Mouse (Mus musculus) liver, adult 2 months (tissue): ENCODE measurements around the gene Kif19a.

Experiments used
- CTCF ChIP-seq: fragments of 200-500 bp; IDR thresholded peaks from 2 replicates; pipeline ENCODE4 v1.5.1; 2011; ENCODE audit warnings: low read depth, low read length, control low read depth
- POLR2A ChIP-seq: fragments of 200-500 bp; IDR thresholded peaks from 2 replicates; pipeline ENCODE4 v1.6.1; 2011; ENCODE audit warnings: low read length, control low read depth; ENCODE audit not compliant: insufficient read depth; ENCODE audit errors: extremely low read depth

DNA sequence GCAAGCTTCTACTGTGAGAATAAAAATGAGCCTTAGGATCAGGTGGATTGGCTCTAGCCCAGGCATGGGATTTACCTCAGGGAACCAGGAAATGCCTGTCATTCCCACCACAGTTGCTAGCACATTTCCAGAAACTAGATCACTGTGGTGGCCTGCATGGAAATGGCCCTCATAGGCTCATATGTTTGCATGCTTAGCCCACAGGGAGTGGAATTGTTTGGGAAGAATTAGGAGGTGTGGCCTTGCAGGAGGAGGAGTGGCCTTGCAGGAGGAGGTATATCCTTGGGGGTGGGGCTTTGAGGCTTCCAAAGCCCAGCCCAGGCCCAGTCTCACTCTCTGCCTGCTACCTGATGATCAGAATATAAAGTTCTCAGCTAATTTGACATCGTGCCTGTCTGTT, 36.7 kb downstream of the Kif19a start:
- no peak for TF ChIP-seq CTCF
- no peak for TF ChIP-seq POLR2A
